Mouse (Mus musculus) Muller cell, postnatal 12 days (primary cell): ENCODE data around the gene Arap1.

Experiments
- DNase-seq: peaks from one replicate; pipeline ENCODE4 v3.0.0-alpha.2; 2015; ENCODE audit errors: inconsistent ontology term

The Arap1 gene

GRCm38 (mm10) chr7:101449855-101450254, 102.0 kb downstream of the Arap1 start:
- DNase-seq = peak; percentile 91

- DNase-seq = peak; percentile 88
Measured at GRCm38 (mm10) chr7:101450422-101451401, 102.8 kb downstream of the Arap1 start.

- DNase-seq = no peak
Measured at GRCm38 (mm10) chr7:101452669-101453068, 104.8 kb downstream of the Arap1 start.

- no peak for DNase-seq
Measured at GRCm38 (mm10) chr7:101453296-101453695, 105.4 kb downstream of the Arap1 start.

- no peak for DNase-seq
Measured at GRCm38 (mm10) chr7:101453725-101454124, 105.9 kb downstream of the Arap1 start.

GRCm38 (mm10) chr7:101454479-101454878, 106.6 kb downstream of the Arap1 start:
- DNase-seq = peak; percentile 64

GRCm38 (mm10) chr7:101455141-101455540, 107.3 kb downstream of the Arap1 start:
- DNase-seq = peak; percentile 56

- DNase-seq = no peak
Measured at GRCm38 (mm10) chr7:101456318-101456717, 108.5 kb downstream of the Arap1 start.

GRCm38 (mm10) chr7:101456789-101457188, 108.9 kb downstream of the Arap1 start:
- DNase-seq = no peak

GRCm38 (mm10) chr7:101457283-101457682, 109.4 kb downstream of the Arap1 start:
- no peak for DNase-seq

GRCm38 (mm10) chr7:101457801-101458200, 109.9 kb downstream of the Arap1 start:
- DNase-seq = no peak

- DNase-seq = no peak
Measured at GRCm38 (mm10) chr7:101458278-101458781, 110.5 kb downstream of the Arap1 start.

- no peak for DNase-seq
Measured at GRCm38 (mm10) chr7:101459305-101459813, 111.5 kb downstream of the Arap1 start.

GRCm38 (mm10) chr7:101459923-101460607, 112.2 kb downstream of the Arap1 start:
- DNase-seq = no peak

GRCm38 (mm10) chr7:101460608-101460957, 112.7 kb downstream of the Arap1 start:
- peak; percentile 66 for DNase-seq

- no peak for DNase-seq
Measured at GRCm38 (mm10) chr7:101461571-101461970, 113.7 kb downstream of the Arap1 start.
